Mouse (Mus musculus): ENCODE measurements at regions not wholly inside any gene's neighbourhood (a gene's known extent, or its start where the extent isn't known, plus 50 kb on each side); places are given as distances from the start of the nearest gene placed in this dataset.

DNA sequence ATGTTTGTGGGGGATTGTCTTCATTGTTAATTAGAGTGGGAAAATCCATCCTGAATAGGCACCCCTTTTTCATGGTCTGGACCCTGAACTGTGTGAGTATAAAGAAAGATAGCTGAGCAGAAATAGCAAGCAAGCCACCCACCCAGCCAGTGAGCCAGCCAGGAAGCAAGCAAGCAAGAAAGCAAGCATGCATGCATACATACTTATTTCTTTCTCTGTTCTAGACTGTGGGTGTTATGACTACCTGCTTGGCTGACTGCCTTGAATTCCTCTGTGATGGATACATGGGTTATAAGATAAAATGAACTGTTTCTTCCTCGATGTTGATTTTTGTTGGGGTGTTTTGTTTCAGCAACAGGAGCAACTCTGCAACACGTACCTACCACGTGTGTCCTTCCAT is 385.8 kb downstream of the Pmp22 start:
- Histone ChIP-seq H3K36me3 (replicated peaks) (no peaks in the 10 kb centered on the region), H3K4me1 (peaks cover 10% of the 10 kb centered on the region), H3K9me3 (peaks cover 11% of the 10 kb centered on the region), H3K4me2 (no peak overlapping the region), H3K4me3 (replicated peaks) (no peak overlapping the region), H3K9ac (no peak overlapping the region), H3K27ac (no peak overlapping the region), H3K27me3 (no peaks in the 10 kb centered on the region)
- 86% methylated on average over 3 of the region's 3 CpGs for WGBS
- no peak for ATAC-seq (ENCODE audit: low FRiP score)

DNA sequence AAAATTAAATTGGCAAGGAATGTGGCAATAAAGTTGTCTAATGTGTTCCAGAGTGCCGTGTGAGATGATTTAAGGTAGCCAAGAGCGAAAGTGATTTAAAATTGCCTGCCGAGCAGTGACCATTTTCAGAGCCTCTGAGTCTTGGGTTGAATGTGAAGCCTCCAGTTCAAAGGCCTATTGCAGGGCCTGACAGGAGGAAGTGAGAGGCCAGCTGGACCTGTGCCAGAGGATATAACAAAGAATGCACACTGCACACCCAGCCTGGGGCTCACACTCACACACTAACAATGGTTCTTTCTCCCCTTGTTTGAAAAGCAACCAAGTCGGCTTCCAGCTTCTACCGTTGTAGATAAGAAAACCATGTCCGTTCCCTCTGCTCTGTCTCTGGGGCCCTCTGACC is 390.1 kb downstream of the Pmp22 start:
- H3K9ac ChIP-seq = no peak overlapping the region
- no peak overlapping the region for H3K4me3 ChIP-seq (replicated peaks)
- peaks cover 10% of the 10 kb centered on the region for H3K4me1 ChIP-seq
- H3K36me3 ChIP-seq (replicated peaks) = no peaks in the 10 kb centered on the region
- no peaks in the 10 kb centered on the region for H3K27me3 ChIP-seq
- ATAC-seq (ENCODE audit: low FRiP score) = no peak
- H3K4me2 ChIP-seq = 0 out of 2 replicates have a peak overlapping the region, but pooled peaks have one; percentile 4
- peak overlapping the region; percentile 36; the same call in 1 of the 2 replicates for H3K27ac ChIP-seq
- peaks cover 4% of the 10 kb centered on the region; the same call in 1 of the 2 replicates for H3K9me3 ChIP-seq
- 37% methylated on average over 6 of the region's 6 CpGs for WGBS

DNA sequence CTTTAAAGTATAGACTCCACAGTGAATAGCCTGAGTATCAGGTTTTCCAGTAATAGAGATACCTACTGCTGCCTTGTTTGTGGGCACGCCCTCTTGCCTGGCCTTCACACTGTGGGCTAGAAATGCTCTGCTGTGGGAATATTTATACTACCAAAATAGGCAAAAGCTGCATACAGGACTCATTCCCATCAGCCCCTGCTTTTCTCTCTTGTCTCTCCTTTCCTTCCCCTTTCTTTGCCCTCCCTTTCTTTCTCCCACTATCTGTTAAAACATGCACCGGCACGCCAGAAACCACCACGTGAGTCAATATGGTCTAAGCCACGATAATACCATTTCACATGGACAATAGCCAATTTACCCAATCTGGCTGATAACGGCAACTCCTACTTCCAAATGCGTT is 395.5 kb downstream of the Pmp22 start:
- peaks cover 11% of the 10 kb centered on the region; the same call in 1 of the 2 replicates for H3K27me3 ChIP-seq
- no peak overlapping the region for H3K4me3 ChIP-seq (replicated peaks)
- H3K4me1 ChIP-seq = peaks cover 13% of the 10 kb centered on the region
- no peak for ATAC-seq (ENCODE audit: low FRiP score)
- H3K4me2 ChIP-seq = no peak overlapping the region
- no peak overlapping the region for H3K9ac ChIP-seq
- WGBS = 27% methylated on average over 7 of the region's 7 CpGs
- H3K9me3 ChIP-seq = no peaks in the 10 kb centered on the region
- no peak overlapping the region for H3K27ac ChIP-seq
- H3K36me3 ChIP-seq (replicated peaks) = no peaks in the 10 kb centered on the region

DNA sequence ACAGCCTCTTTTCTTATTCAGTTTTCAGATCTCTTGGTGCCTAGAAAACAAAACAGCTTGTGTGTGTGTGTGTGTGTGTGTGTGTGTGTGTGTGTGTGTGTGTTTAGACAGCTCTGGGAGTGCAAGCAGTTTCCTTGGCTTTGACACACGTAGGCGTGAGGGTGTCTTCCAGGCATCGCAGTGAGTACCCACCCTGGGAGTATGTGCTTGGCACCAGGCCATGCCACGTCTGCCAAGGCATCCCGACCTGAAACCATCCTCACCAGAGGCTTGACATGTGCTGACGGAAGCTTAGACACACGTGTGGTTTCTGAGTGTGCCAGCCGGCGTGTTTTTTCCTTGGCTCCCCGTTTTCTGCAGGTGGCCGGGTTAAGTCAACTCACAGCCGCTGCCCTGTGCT is 396.6 kb downstream of the Pmp22 start:
- Histone ChIP-seq H3K9ac (no peak overlapping the region), H3K27ac (no peak overlapping the region), H3K4me1 (peaks cover 13% of the 10 kb centered on the region), H3K9me3 (no peaks in the 10 kb centered on the region), H3K4me3 (replicated peaks) (no peak overlapping the region), H3K27me3 (peaks cover 11% of the 10 kb centered on the region; the same call in 1 of the 2 replicates), H3K4me2 (no peak overlapping the region), H3K36me3 (replicated peaks) (no peaks in the 10 kb centered on the region)
- WGBS = 84% methylated on average over 12 of the region's 12 CpGs
- no peak for ATAC-seq (ENCODE audit: low FRiP score)

DNA sequence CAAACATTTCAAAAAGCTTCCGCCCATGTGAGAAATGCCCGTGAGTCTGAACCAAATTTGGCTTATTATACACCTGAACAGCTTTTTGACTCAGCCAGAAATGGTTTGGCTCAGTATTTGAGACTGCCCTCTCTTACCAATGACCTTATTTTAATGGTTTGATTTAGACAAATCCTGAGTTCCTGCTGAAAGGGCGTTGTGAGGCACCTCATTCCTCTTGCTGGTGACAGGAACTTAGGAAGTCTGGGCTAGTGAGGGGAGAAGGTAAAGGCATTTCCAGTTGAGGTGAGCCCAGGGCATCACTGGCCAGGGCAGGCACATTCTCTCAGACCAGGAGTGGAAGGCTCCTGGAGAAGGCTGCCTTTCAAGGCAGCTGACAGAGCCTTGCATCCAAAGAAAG is 396.1 kb downstream of the Hs3st3b1 start:
- H3K4me2 ChIP-seq = no peak overlapping the region
- 84% methylated on average over 3 of the region's 3 CpGs for WGBS
- H3K4me1 ChIP-seq = peaks cover 13% of the 10 kb centered on the region
- no peak for ATAC-seq (ENCODE audit: low FRiP score)
- H3K36me3 ChIP-seq (replicated peaks) = no peaks in the 10 kb centered on the region
- no peaks in the 10 kb centered on the region for H3K9me3 ChIP-seq
- H3K9ac ChIP-seq = no peak overlapping the region
- H3K27ac ChIP-seq = no peak overlapping the region
- H3K27me3 ChIP-seq = peaks cover 11% of the 10 kb centered on the region; the same call in 1 of the 2 replicates
- no peak overlapping the region for H3K4me3 ChIP-seq (replicated peaks)

DNA sequence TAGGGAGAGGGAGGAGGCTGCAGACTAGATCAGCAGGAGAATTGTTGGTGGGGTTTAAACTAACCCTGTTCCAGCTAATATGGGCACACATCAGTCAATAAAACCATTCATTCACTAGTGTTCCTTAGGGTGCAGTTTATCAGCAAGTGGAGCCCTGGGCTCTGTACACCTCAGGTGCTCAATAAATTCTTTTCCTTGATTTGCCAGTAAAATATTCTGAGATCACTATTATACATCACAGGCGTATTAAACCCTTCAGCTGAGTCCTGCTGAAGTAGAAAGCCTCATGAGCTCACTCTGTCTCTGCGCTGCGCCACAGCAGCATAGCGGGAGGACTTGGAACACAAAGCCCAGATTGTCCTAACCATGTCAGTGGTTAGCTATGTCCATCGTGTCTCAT is 389.3 kb downstream of the Hs3st3b1 start:
- Histone ChIP-seq H3K4me1 (peaks cover 25% of the 10 kb centered on the region), H3K9me3 (no peaks in the 10 kb centered on the region), H3K9ac (no peak overlapping the region), H3K27me3 (no peaks in the 10 kb centered on the region; the same call in 1 of the 2 replicates), H3K27ac (no peak overlapping the region), H3K4me2 (no peak overlapping the region), H3K36me3 (replicated peaks) (no peaks in the 10 kb centered on the region), H3K4me3 (replicated peaks) (no peak overlapping the region)
- WGBS = 84% methylated on average over 5 of the region's 5 CpGs
- ATAC-seq (ENCODE audit: low FRiP score) = no peak

DNA sequence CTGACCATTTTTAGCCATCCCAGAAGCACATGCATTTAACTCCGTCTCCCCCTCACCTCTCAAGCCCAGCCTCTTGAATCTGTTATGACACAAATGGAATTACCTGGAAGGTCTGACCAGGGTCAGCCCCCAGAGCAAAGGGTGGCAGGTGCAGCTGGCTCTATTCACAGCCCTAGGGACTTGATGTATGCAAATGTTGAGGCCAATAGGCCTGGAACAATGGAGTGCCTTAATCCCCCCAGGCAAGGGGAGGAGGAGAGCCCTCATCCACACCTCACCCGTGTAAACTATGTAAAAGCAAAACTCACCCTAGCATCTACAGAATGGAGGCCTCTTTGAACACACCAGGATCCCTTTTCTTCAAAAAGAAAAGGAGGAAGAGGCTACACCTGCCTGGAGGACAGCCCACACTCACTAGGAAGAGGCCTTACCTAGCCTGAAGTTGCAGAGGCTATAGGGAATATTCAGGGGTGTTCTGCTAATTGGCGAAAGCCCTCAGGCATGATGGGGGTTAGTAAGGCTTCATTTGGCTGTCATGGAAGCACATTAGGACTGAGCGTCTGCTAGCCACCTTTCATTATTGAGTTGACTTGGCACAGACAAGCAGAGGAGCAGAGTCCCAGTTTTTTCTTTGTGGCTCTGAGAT is 388.4 kb downstream of the Hs3st3b1 start:
- H3K27ac ChIP-seq = no peak overlapping the region

DNA sequence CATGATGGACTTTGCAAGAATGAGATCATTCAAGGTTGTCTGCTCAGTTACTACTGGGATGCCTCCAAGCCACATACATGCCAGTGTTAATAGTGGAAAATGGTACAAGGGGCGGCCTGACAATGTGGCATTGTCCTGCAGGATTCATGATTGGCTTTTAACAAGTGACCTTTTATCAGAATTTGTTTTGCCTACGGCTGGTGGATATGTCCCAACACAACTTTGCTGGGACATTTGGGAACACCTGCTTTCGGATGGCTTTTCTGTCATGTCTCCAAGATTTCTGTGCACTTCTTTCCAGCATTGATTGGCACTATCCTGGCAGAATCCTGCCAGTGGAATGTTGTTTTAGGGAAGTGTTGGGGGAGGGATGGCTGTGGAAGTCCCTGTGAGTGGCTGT is 384.4 kb downstream of the Hs3st3b1 start:
- H3K36me3 ChIP-seq (replicated peaks) = no peaks in the 10 kb centered on the region
- H3K4me3 ChIP-seq (replicated peaks) = no peak overlapping the region
- ATAC-seq (ENCODE audit: low FRiP score) = no peak
- WGBS = 83% methylated on average over 3 of the region's 3 CpGs
- H3K4me1 ChIP-seq = peaks cover 25% of the 10 kb centered on the region
- no peaks in the 10 kb centered on the region for H3K9me3 ChIP-seq
- no peak overlapping the region for H3K27ac ChIP-seq
- H3K9ac ChIP-seq = no peak overlapping the region
- no peaks in the 10 kb centered on the region for H3K27me3 ChIP-seq
- H3K4me2 ChIP-seq = no peak overlapping the region

More for the DNA sequence above, 388.4 kb downstream of the Hs3st3b1 start:
- H3K36me3 ChIP-seq (replicated peaks) = no peaks in the 10 kb centered on the region
- H3K4me2 ChIP-seq = no peak overlapping the region
- no peaks in the 10 kb centered on the region for H3K9me3 ChIP-seq
- no peak overlapping the region for H3K4me3 ChIP-seq (replicated peaks)
- 24% methylated on average over 4 of the region's 4 CpGs for WGBS
- peaks cover 25% of the 10 kb centered on the region for H3K4me1 ChIP-seq
- ATAC-seq (ENCODE audit: low FRiP score) = no peak
- no peaks in the 10 kb centered on the region; the same call in 1 of the 2 replicates for H3K27me3 ChIP-seq
- H3K9ac ChIP-seq = no peak overlapping the region

DNA sequence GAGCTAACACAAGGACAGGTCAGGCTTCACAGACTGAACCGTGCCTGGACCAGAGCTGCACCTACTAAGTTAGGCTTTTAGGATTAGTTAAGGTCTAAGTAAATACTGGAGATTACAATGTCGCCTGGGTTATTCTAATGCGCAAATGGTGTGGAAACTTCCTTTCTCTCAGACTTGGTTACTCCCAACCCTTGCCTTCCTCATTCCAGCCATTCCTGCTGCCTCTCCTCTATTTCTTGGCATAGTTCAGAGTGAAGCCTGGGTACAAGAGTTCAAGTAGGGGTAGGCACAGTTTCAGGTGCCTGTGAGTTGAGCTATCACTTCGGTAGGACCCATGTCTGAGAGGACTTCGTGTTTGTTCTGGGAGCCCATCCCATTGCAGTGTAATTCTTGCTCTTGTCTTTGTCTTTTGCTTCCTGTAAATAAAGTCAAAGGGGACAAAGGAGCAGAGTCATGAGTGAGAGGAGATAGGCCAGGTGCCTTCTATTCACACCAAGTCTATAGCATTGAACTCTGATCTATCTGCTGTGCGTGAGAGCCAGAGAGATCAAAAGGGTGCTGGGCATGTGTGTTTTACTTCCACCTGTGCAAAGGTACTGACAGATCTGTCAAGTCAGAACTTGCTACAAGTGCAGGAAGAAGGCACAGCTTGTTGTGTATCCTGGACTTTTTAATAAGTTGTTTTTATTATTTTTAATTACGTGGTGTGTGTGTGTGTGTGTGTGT is 378.0 kb downstream of the Hs3st3b1 start:
- ATAC-seq (ENCODE audit: low FRiP score) = no peak
- no peaks in the 10 kb centered on the region for H3K36me3 ChIP-seq (replicated peaks)
- no peak overlapping the region for H3K4me3 ChIP-seq (replicated peaks)
- H3K4me1 ChIP-seq = peaks cover 8% of the 10 kb centered on the region
- H3K9ac ChIP-seq = no peak overlapping the region
- H3K27me3 ChIP-seq = no peaks in the 10 kb centered on the region
- WGBS = 80% methylated on average over 7 of the region's 7 CpGs
- H3K9me3 ChIP-seq = no peaks in the 10 kb centered on the region
- H3K27ac ChIP-seq = no peak overlapping the region
- H3K4me2 ChIP-seq = no peak overlapping the region

DNA sequence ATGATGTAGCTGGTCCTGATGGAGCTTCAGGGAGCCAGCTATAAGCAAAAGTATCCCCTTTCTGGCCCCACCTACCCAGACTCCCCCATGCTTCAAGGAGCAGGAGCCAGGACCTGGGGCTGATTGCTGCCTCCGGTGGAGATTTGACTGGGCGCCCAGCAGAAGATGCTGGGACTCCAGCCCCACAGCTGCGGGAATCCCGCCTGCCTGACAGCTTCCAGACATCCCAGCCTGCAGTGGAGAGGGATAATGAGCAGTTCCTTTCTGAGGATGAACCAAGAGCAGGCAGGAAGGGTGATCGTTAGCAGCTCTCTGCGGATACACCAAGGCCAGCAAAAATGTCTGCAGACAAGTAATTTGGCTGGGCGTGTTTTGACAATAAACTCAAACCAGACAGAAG is 376.6 kb downstream of the Hs3st3b1 start:
- H3K9ac ChIP-seq = no peak overlapping the region
- no peak for ATAC-seq (ENCODE audit: low FRiP score)
- no peaks in the 10 kb centered on the region for H3K36me3 ChIP-seq (replicated peaks)
- no peak overlapping the region for H3K4me2 ChIP-seq
- 19% methylated on average over 7 of the region's 7 CpGs for WGBS
- no peak overlapping the region for H3K27ac ChIP-seq
- H3K27me3 ChIP-seq = no peaks in the 10 kb centered on the region
- no peak overlapping the region for H3K4me3 ChIP-seq (replicated peaks)
- H3K4me1 ChIP-seq = peaks cover 8% of the 10 kb centered on the region
- H3K9me3 ChIP-seq = no peaks in the 10 kb centered on the region

DNA sequence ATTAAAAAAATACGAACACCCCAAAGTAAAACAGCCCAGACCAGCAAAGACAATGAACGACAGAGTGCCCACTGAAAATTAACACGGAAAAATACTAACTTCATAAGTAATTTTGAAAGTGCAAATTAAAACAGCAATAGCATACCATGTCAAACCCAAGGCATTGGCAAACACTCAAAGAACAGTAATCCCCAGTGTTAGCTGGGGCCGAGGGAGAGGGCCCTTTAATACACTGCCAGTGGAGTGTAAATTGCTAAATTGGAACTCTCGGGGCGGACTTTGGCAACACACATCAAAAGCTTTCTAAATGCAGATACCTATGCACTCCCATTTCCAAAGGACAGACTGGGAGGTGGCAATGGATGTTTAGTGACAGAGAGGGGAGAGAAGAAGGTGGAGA is 361.6 kb downstream of the Hs3st3b1 start:
- Histone ChIP-seq H3K4me2 (peak overlapping the region; percentile 11; the same call in 1 of the 2 replicates), H3K4me1 (0 out of 2 replicates have a peak, but pooled peaks cover 4% of the 10 kb centered on the region), H3K9me3 (no peaks in the 10 kb centered on the region), H3K9ac (no peak overlapping the region), H3K36me3 (replicated peaks) (no peaks in the 10 kb centered on the region), H3K27ac (no peak overlapping the region), H3K27me3 (peaks cover 5% of the 10 kb centered on the region; the same call in 1 of the 2 replicates), H3K4me3 (replicated peaks) (no peak overlapping the region)
- ATAC-seq (ENCODE audit: low FRiP score) = no peak
- 49% methylated on average over 6 of the region's 6 CpGs for WGBS

DNA sequence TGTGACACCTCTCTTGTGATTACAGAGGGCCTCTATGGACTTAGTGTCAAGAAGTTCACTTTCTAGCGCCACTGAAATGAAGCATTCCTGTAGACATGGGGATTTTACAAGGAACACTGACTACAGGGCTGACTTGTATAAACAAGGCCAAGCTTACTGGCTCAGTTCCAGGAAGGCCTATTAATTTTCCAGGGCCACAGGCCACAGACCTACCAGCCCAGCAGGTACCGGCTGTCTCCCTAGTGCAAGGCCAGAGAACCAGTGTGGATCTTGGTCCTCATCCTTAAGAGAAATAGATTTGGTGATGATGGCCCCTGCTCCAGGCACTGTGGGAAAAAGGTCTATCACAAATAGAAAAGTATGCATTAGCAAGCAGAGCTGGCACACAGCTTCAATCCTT is 359.4 kb downstream of the Hs3st3b1 start:
- ATAC-seq (ENCODE audit: low FRiP score) = no peak
- Histone ChIP-seq H3K9ac (no peak overlapping the region), H3K4me1 (0 out of 2 replicates have a peak, but pooled peaks cover 4% of the 10 kb centered on the region), H3K27me3 (peaks cover 5% of the 10 kb centered on the region; the same call in 1 of the 2 replicates), H3K36me3 (replicated peaks) (no peaks in the 10 kb centered on the region), H3K27ac (no peak overlapping the region), H3K4me2 (no peak overlapping the region), H3K9me3 (no peaks in the 10 kb centered on the region), H3K4me3 (replicated peaks) (no peak overlapping the region)
- WGBS = 79% methylated on average over 2 of the region's 2 CpGs
